Mouse (Mus musculus): Measurements from ENCODE around the gene Elk3. TPM values are rescaled to one million over a fixed set of nuclear protein-coding genes. Genes with fewer than 3 reads are reported as not detected.
"Not testable (repeated sequence)": the region's sequence is repeated elsewhere in the genome, so short reads cannot be mapped to it uniquely, and the experiment has no call there.

Elk3 gene
- 10 to 100 TPM; 42.0 to 53.5 TPM for total RNA-seq (2021)

DNA sequence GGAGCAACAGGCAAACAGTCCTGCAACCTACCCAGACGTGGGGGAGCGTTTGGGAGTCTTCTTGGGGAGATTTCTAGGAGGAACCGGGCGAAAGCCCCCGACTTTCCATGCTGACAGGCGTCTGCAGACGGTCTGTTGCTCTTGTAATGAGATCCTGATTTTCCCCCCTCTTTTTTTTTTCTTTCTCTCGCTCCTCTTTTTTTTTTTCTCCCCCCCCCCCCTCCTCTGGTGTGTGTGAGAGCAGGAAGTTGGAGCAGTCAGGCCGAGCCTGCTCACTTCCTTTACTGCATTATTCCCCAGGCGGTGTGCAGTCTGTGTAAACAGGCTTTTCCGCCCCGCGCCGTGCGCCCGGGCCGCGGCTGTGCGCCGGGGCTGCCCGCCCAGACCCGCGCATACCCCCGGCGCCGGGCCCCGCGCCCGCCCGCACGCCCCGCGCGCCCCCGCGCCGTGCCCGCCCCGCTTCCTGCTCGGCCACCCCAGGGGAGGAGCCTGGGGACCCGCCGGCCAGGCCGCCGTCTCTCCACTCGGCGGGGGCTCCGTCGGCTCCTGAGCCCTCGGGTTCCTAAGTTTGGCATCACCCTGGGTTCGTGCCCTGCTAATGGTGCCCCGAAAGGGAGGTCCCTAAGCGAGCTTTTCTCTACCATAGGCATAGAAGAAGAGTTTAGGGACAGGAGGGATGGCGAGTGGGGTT is at the start of gene Elk3:
Gene Elk3 (minus strand): TSS at position 415 of the 691 bp plus-strand sequence.
- DNase-seq = peak; percentile 67 to 76
- intact Hi-C loops (cut with DNase I) = no loop called here

DNA sequence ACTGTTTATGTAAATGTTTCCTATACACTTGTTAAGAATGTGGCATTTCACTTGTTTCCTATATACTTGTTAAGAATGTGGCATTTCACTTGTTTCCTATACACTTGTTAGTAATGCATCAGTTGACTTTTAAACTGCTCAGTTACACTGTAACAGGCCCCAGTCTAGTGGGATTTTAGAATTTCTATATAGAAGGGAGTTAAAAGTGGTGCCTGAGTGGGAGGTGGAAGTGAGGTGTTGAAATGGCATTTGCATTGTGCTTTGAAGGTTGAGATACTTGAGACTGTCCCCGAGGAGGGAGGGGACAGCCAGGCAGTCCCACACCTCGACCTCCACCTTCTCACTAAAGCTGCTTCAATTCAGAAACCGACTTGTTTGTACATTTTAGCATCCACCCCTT is 49.7 kb upstream of the Elk3 start:
- intact Hi-C loops (cut with DNase I) = no loop called here

DNA sequence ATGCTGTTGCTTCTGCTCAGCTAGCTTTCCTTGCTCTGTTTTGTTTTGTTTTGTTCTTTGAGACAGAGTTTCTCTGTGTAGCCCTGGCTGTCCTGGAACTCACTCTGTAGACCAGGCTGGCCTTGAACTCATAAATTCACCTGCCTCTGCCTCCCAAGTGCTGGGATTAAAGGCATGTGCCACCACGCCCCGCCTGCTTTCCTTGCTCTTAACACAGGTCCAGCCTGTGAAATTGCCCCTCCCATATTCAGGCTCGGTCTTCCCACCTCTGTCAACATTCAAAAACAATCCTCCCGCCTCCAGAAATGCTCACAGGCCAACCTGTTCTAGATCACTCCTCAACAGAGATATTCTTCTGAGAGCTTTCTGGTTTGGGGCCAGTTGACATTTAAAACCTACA is 49.3 kb upstream of the Elk3 start:
- intact Hi-C loops (cut with DNase I); DNase-seq: not testable (repeated sequence)

More for the DNA sequence above, 49.7 kb upstream of the Elk3 start:
- no peak for DNase-seq

DNA sequence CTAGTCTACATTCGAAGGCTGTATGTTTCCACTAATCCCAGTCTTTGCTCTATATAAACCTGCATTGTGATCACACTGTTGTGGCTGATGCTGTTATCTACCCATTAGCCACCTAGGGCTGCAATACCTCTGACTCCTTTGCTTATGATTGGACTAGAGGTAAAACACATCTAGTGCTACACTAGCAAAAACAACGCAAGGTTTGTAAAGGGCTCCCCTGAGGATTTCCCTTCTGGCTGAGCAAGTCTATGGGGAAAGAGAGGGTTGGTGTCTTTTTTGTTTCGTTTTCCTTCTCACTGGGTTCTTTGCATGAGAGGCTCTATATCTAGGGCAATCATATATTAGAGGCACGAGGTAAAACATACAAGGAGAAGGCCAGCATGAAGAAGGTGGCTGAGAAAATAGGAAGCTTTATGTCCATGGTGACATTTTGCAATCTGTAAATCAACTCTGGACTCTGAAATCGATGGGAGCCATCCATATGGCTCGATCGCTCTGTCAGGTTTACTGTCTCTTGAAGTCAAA is 48.5 kb upstream of the Elk3 start:
- intact Hi-C loops (cut with DNase I) = no loop called here
- no peak for DNase-seq

DNA sequence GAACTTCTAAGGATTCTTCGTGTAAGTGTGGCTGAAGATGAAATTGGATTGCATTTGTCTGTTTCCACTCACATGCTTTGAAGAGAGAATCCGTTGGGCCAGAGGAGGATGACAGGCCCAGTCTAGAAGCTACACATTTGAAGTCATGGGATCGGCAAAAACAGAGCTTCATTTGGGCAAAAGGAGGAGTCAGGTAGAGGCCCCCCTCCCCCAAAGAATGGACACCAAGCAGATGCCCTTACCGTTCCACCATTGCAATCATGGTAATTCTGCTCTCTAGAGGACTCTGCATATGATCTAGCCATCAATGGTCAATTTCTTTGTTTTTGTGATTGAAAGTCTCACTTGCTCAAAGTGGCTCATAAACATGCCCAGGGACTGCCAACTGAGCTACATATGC is 47.9 kb upstream of the Elk3 start:
- intact Hi-C loops (cut with DNase I) = no loop called here
- DNase-seq = no peak

DNA sequence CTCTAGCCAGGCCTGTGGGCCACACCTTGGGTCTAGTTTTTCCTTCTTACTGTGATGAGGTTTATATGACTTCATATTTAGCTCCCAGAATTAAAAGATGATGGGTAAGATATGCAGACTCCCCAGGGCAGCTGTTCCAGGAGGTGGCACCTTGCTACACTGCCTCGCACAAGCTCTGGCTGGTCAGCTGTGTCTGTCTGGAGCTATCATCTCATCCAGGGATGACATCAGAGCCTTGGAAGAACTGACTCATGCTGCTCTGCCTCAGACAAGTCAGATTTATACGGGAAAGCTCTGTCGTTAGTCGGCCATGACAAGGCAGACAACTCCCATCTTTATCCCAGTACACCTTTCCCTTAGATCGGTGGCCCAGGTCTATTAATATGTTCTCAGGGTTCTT is 46.2 kb upstream of the Elk3 start:
- DNase-seq = no peak
- intact Hi-C loops (cut with DNase I) = no loop called here

DNA sequence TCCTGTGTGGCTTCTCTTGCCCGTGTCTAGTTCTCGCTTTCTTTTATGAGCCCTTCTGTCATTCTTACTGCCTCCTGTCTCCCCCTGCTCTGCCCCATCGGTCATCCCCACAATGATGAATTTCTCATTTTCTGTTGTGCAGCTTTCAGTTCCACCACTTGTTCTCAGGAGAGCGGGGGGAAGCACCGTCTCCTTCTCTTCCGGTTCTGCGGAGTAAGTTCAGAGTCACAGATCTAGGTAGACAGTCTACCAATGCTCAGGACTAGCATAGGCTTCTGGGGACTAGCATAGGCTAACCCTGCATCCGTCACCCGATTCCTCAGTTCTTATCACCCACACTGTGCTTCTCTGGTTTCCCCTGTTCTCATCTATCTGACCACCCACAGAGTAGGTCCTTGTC is 45.2 kb upstream of the Elk3 start:
- intact Hi-C loops (cut with DNase I) = no loop called here
- no peak for DNase-seq

DNA sequence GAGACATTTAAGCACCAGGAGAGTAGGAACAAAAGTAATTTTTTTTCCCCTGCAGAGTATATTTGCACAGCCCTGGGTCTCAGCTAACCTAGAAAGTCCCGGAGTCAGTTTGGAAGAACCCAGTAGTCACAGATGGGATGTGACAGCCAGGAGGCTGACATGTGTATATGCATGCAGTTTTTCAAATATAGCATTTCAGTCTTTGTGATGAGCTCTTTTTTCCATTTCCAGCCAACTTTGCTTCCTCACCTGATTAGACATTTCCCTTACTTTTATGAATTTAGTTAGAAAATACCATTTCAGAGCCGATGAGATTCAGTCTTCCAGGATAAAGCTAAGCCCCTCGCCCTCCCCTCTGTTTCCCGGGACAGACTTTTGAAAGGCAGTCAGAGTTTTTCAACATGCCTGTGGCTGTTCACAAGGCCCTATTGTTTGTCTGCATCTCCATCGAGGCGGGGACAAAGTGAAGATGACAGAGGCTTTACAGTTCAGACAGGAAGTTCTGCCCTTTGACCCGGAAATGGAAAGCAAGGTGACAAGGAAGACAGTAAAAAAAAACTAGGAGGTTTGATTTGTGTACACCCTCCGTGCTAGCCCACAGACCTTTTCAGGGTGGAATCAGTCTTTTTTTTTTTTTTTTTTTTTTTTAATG is 44.5 kb upstream of the Elk3 start:
- intact Hi-C loops (cut with DNase I) = no loop called here
- DNase-seq = no peak

DNA sequence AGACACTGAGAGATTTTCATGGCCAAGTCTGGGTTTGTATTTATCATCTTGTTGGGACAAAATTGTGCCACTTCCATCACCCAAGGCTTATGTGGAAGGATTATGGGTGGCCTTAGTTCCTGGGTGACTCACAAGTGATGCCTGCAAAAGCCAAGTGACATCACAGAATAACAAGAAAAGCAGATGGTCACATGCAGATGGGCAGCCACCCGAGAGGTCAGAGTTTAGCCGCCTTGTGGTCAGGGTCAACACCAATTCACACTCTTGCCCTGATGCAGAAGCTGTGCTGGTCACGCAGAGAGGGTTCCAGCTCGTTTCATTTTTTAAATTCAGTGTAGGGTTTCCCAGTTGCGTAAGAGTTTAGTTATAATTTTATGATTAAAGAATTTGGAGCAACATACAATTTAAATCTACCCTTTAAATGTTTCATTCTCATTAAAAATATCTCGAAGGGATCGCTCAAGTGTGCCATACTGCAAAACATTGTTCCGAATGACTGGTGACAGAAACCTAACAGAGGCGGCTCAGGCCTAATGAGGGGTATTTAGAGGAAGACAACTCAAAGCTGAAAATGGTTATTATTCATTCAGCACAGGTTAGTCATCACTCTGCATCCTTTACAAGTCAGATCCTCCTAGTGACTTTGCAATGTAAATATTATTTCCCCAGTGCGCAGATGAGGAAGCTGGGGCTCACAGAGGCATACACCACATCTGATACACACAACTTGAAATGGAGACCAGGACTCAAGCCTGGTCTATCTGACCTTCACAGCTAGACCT is 42.8 kb upstream of the Elk3 start:
- intact Hi-C loops (cut with DNase I) = no loop called here

DNA sequence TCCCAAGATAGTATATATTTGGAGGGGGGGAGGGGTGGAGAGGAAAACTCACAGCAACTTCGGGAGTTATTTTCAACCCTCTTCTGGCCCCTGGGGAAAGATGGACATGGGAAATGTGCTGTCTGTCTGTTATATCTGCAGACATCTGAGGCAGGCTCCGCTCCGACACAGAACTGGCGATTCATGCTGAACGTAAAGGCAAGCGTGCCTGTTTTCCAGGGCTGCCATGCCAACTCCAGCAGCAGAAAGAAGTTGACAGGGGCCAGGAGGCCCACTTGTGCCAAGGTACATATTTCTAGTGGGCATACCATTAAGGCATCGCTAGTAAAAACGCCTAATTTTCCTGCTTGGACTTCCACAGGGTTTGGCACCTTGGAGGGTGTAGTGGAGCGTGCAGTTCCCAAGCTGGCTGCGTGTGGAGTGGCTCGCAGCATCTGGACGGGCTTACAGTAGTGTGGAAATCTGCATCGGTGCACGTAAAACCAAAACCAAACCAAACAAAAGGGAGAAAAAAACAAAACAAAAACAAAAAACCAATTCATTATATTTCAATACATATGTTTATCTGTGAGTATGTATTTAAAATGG is 37.1 kb upstream of the Elk3 start:
- intact Hi-C loops (cut with DNase I) = no loop called here
- no peak for DNase-seq

More for the DNA sequence above, 42.8 kb upstream of the Elk3 start:
- no peak for DNase-seq

DNA sequence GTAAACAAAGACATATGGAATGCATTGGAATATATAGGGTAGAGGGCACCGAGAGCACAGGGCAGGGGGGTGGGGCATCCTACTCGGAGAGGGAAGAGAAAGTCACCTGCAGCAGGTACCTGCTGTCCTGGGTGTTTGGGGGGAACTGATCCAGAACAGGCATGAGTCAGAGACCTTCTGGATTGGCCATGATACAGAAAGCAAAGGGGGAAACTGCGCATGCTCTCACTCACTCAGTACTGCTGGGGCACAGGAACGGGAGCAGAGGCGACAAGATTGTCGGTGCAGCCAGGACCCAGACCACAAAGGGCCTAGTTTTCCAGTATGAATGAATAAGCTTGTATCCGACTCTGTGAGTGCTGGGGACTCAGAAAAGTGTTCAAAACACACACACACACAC is 36.5 kb upstream of the Elk3 start:
- DNase-seq = no peak
- intact Hi-C loops (cut with DNase I) = no loop called here

DNA sequence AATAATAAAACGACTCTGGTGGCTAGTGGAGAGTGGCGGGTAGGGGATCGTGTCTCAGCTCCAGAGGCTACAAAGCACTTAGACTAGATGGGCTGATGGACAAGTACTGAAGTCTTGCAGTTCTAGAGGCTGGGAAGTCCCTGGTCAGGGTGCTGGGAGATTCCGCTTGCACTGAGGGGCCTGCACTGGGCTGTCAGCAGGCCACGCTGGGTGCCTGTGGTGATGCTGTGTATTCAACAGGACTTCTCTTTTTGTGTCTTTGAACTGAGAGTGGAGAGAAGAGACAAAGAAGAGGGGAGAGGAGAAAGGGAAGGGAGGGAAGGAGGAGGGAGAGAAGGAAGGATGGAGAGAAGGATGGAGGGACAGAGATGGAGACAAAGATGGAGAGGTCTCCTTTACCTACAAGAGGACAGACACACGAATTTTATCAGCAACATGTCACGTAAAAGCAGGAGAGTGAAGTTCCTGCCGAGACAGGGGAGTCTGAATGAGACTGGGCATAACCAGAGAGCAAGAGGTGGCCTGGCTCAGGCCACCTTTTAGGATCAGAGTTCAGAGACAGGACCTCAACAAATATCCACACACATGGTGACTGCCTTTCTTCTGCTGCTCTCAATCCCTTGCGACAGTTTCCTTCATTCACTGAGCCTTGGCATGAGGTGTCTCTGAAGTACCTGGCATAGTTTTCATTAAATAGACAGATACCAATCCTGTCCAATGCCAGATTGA is 35.4 kb upstream of the Elk3 start:
- no peak for DNase-seq
- intact Hi-C loops (cut with DNase I) = no loop called here

DNA sequence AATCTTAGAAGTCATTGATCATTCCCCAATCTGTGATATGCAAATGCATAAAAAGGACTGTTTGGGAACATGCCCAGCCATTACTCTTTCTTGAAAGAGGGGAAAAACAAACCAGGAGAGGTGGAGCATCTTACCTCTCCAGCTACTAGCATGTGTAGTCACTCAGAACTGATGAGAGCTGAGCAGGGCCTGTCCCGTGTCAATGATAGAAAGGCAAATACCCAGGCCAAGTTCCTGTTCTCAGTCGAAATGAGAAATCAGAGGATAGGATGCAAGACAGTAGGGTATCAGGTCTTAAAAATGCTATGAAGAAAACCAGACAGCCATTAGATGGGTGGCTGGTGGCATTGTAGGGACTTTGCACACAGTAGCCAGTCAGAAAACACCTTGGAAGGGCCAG is 34.6 kb upstream of the Elk3 start:
- intact Hi-C loops (cut with DNase I) = no loop called here
- no peak for DNase-seq

DNA sequence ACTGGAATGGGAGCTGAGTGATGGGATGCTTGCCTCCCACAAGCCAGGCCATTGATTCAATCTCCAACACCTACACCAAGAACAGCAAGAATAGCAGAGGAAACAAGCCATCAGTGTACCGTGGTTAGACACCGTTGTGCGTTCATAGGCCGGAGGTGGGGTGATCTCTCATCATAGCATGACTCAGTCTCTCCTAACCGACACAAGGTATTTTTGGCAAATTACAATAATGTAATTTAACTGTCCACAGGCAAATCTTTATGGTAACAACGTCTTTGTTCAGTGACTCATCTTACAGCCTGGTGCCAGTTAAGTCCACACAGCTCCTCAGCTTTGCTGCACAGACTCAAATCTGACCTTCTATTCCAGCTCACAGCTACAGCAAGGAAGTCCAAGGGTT is 32.5 kb upstream of the Elk3 start:
- DNase-seq = no peak
- intact Hi-C loops (cut with DNase I) = no loop called here

DNA sequence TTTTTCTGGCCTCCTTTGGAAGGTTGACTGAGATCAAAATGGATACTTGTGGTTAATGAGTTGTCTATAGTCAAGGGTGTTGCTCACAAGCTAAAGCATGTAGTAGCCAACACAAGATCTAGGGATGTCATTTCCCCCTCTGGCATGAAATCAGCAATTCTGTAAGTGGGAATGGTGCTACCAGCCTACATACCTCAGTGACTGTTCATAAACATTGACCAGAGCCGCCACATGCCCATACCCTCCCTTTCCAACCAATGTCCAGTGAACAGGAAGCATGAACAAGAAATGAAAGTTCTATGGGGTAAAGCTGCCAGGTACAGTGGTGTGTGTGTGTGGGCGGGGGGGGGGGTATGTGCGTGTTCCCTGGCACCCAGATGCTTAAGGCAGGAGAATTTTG is 32.1 kb upstream of the Elk3 start:
- intact Hi-C loops (cut with DNase I) = no loop called here
- DNase-seq = no peak

DNA sequence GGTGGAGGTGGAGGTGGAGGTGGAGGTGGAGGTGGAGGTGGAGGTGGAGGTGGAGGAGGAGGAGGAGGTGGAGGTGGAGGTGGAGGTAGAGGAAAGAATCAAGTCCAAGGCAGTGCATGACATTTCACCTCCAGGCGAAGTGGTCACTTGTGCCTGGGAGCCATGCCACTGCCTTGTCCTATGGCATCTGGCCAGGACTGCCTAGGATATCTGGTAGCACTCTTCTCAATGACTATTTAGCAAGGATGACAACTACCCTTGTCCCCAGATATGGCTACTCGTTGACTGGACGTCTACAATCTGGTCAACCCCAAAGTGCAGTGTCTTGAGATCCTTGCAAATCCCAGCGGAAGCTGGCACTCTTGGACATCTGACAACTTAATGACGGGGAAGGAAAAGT is 27.6 kb upstream of the Elk3 start:
- DNase-seq = no peak
- intact Hi-C loops (cut with DNase I) = no loop called here

DNA sequence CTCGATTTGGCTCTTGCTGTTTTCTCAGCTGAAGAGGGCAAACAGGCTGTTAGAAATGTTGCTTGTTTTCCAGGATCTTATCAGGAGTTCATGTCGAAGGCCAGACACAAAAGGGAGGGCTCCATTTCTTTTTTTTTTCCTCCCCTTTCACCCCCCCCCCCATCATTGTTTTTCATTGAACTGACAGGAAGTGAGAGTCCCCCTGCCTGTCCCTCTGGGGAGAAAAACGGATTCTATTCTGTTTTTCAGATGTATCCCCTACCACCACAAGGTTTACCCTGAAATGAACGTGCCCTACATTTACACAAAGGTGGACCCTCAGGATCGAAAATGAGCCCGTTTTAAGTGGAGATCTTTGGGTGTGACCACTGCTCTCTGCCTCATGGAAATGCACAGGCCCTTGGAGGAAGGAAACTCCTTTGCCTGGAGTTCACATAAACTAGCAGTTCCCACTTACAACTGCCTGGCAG is 25.6 kb upstream of the Elk3 start:
- peak in 1 of 2 experiments; percentile 57 for DNase-seq
- intact Hi-C loops (cut with DNase I) = loop anchor here (1.0 to 2.0 kb wide), 5 partner anchors 27 to 83 kb away; no protein-coding TSS in a partner anchor

DNA sequence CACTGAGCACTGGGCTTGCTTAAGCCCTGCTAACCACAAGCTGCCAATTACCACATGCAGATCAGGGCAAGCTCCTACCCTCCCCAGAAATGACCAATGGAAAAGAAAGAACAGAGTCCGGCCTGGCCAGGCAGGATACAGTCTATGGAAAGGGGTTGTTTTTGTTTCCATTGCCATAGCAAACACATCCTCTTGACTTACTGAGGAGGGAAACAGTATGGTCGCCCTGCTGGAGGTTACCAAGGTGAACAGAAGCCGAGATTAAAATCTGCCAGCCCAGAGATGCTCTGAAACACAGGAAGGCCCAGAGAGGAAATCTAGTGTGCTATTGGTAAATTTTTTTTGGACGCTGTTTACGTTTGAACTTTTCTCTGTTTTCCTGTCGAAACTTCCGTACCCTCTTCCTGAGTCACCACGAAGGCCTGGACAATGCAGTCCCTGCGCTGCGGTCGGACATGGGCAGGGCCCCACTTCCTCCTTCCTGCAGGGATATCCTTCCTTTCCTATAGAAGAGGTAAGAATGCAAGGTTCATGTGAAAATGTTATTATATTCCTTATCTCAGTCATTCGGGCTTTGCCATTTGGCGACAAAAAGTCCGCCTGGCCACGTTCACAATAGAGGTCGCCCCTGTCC is 25.0 kb upstream of the Elk3 start:
- DNase-seq = peak; percentile 67 to 72
- intact Hi-C loops (cut with DNase I) = loop anchor here (1.0 to 2.0 kb wide), 5 partner anchors 27 to 83 kb away; no protein-coding TSS in a partner anchor

DNA sequence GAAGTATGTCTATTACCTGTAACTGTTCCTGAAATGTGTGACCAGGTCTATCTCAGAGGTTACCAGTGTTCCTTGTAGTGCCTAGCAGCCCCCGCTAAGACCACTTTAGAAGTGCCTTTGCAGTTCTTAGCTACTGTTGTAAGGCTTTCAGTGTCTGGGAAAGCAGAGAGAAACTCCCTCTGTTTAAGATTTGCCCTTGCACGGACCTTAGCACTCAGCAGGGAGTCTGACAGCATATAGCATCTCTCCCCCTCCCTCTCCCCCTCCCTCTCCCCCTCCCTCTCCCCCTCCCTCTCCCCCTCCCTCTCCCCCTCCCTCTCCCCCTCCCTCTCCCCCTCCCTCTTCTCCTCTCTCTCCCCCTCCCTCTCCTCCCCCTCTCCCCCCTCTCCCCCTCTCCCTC is 24.1 kb upstream of the Elk3 start:
- DNase-seq = no peak
- intact Hi-C loops (cut with DNase I) = no loop called here

DNA sequence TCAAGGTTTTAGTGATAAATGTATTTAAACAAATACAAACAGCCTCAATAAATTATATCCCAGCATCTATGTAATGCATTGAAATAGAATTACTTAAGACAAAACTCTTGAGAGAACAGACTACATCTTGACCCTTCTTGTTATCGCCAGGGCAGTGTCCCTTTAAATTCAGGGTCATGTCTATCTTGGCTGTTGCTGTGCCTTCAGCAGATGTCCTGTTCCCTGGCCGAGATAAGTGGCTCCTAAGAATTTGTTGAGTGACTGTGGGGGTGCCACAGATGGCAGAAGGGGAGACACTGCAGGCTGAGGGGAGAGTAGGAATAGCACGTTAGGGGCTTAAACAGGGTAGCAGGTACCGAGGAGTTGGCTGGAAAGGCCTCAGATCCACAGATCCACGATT is 22.3 kb upstream of the Elk3 start:
- no peak for DNase-seq
- intact Hi-C loops (cut with DNase I) = no loop called here

All from heart, postnatal 36 days (tissue).